ENCODE assay signal across 7 mouse cellular contexts in the genomic region with DNA sequence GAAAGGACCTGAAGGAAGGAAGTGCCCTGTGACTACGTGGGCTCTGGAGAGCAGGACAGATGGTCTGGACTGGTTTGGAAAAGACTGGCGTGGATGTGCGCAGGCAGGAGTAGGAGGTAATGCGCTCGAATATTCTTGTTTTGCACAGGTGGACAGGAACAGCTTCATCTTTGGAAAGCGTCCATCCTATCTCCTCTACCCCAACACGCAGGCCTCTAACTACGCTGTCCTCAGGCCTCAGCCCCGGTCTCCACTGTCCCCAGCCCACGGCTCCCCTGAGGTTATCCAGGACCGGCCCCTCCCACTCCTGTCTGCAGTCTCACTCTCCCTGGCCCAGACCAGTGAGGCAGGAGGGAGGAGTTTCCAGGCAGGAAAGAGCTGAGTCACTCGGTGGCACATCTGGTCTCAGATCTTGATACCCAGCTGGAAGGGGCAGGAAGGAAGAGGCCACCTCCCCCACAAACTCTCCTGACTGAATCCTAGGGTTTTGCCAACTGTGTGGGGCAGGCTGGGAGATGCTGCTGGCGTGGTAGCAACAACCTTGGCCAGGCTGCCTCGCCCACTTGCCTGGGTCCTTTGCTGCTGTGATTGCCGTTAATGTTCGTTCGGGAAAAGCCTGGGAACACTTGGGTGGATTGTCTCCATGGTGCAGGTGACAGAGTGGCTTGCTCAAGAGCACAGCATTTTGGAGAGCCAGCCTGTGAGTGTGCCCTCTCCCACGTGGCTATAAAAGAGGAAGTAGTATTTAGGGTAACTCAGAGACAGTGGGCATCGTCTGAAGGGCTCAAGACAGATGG. TPM values are rescaled to one million over a fixed set of nuclear protein-coding genes. Genes with fewer than 3 reads are reported as not detected.
DNase-seq lines count a peak whose midpoint lies in the region; ATAC-seq and TF ChIP-seq lines count a peak whose summit lies in the region.

No protein-coding gene starts in this region.

- TF ChIP-seq EP300 in ES-Bruce4 (IDR thresholded peaks at IDR 0.05; ENCODE audit: insufficient read depth, low read depth, low read length): peak; percentile 75

- peak overlapping the region; percentile 24 for H3K27ac ChIP-seq in ES-Bruce4 (ENCODE audit: insufficient read depth, low read length)
- peak overlapping the region; percentile 39; the same call in 1 of the 2 replicates for H3K27ac ChIP-seq in liver, embryonic 15.5 days (replicated peaks)

- H3K36me3 ChIP-seq in ES-Bruce4 (ENCODE audit: control insufficient read depth, insufficient read depth, low read length, poor library complexity, severe bottlenecking): no peaks in the 10 kb centered on the region
- H3K36me3 ChIP-seq in liver, embryonic 15.5 days (replicated peaks): no peaks in the 10 kb centered on the region

- TF ChIP-seq POLR2A in ES-Bruce4 (IDR thresholded peaks at IDR 0.05; ENCODE audit: insufficient read depth, low read length): no peak

- H3K4me2 ChIP-seq in liver, embryonic 15.5 days: peak overlapping the region; percentile 63

- peaks cover 15% of the 10 kb centered on the region for H3K4me1 ChIP-seq in ES-Bruce4 (ENCODE audit: control insufficient read depth, insufficient read depth, low read length)
- H3K4me1 ChIP-seq in liver, embryonic 15.5 days (replicated peaks): peaks cover 31% of the 10 kb centered on the region

- H3K9ac ChIP-seq in ES-Bruce4 (ENCODE audit: low read depth, poor library complexity, severe bottlenecking): peak overlapping the region; percentile 9
- H3K9ac ChIP-seq in liver, embryonic 15.5 days: peak overlapping the region; percentile 10; the same call in 1 of the 2 replicates

- ATAC-seq in granulocyte monocyte progenitor cell, adult 5-6 weeks (replicated peaks; ENCODE audit: poor library complexity, severe bottlenecking): peak; percentile 96
- ATAC-seq in liver, embryonic 15.5 days (ENCODE audit: insufficient read depth): peak; percentile 91

- WGBS in liver, embryonic 15.5 days (ENCODE audit: insufficient replicate concordance): 17% methylated on average over 19 of the region's 19 CpGs

- peak; percentile 58 to 63 for DNase-seq in B cell, adult 2 months
- DNase-seq in cerebellum, adult 8-10 months: peak; percentile 58
- peak; percentile 52 for DNase-seq in kidney, adult 18-20 months
- DNase-seq in skeletal muscle tissue, adult 2 months (ENCODE audit: low read depth, low spot score): peak; percentile 45

- no peak for TF ChIP-seq CTCF in ES-Bruce4 (IDR thresholded peaks at IDR 0.05; ENCODE audit: low read depth, low read length)

- H3K4me3 ChIP-seq in ES-Bruce4 (ENCODE audit: low read depth, low read length): peak overlapping the region; percentile 34
- peak overlapping the region; percentile 15; the same call in 1 of the 2 replicates for H3K4me3 ChIP-seq in liver, embryonic 15.5 days (replicated peaks)

- no peaks in the 10 kb centered on the region for H3K9me3 ChIP-seq in ES-Bruce4 (replicated peaks; ENCODE audit: control insufficient read depth, insufficient read depth, low read length, poor library complexity, severe bottlenecking)
- H3K9me3 ChIP-seq in liver, embryonic 15.5 days (replicated peaks): no peaks in the 10 kb centered on the region

- H3K27me3 ChIP-seq in ES-Bruce4 (ENCODE audit: control insufficient read depth, insufficient read depth, low read length, poor library complexity, severe bottlenecking): no peaks in the 10 kb centered on the region
- 0 out of 2 replicates have a peak, but pooled peaks cover 6% of the 10 kb centered on the region for H3K27me3 ChIP-seq in liver, embryonic 15.5 days

RNA-seq across cellular contexts. Expression of a gene that starts 2.2 kb away (rescaled TPM):
- 50.2 and 55.1 TPM in 2 replicates for polyA plus RNA-seq in ES-Bruce4 (2011; ENCODE audit: insufficient read depth, insufficient read length, low read depth, missing spikeins)
- total RNA-seq in granulocyte monocyte progenitor cell, adult 5-6 weeks (2014; fragmentation: Nextera tagmentation): 0.32 and 0.88 TPM in 2 replicates
- 0.05 TPM in 1 of 2 replicates, not detected in the other for total RNA-seq in granulocyte monocyte progenitor cell, adult 5-6 weeks (2017)
- 1.1 and 1.6 TPM in 2 replicates for polyA plus RNA-seq in liver, embryonic 15.5 days (2015; fragmentation: Nextera tagmentation; extraction: Ambion mirVana)

RNA-seq across cellular contexts. Expression of a gene that starts 24.0 kb away (rescaled TPM):
- polyA plus RNA-seq in ES-Bruce4 (2011; ENCODE audit: insufficient read depth, insufficient read length, low read depth, missing spikeins): 0.87 and 0.90 TPM in 2 replicates
- not detected in 2 replicates for total RNA-seq in granulocyte monocyte progenitor cell, adult 5-6 weeks (2014; fragmentation: Nextera tagmentation)
- not detected in 2 replicates for total RNA-seq in granulocyte monocyte progenitor cell, adult 5-6 weeks (2017)
- 0.21 and 0.35 TPM in 2 replicates for polyA plus RNA-seq in liver, embryonic 15.5 days (2015; fragmentation: Nextera tagmentation; extraction: Ambion mirVana)

Comparison
In these comparisons a context has a peak if more than half of its experiments do, and no peak if none do; other contexts are left out.
1. Peak in every context shown above with its lines: DNase-seq, ATAC-seq, H3K4me3 ChIP-seq and H3K27ac ChIP-seq.
2. RNA of a gene that starts 2.2 kb away (polyA plus RNA-seq): 50.2 to 55.1 TPM in ES-Bruce4; 1.1 to 1.6 TPM in liver, embryonic 15.5 days; every median in the first group is over 10 times any median in the second.